Mouse (Mus musculus) R1 (cell line): ENCODE results near the gene Reg3g.
A peak's percentile ranks its signal among the peaks of the same experiment; 100 is the strongest.
"Not testable (repeated sequence)": the region's sequence is repeated elsewhere in the genome, so short reads cannot be mapped to it uniquely, and the experiment has no call there.

ENCODE experiments used
- DNase-seq: peaks from one replicate; pipeline ENCODE4 v3.0.0-alpha.2; 2018; ENCODE audit warnings: low read depth, low spot score

Gene Reg3g

GRCm38 (mm10) chr6:78468772-78469171 lies at the start of gene Reg3g:
TSS of gene Reg3g (minus strand) at chr6:78468872.
- no peak for DNase-seq

- DNase-seq, result peak; percentile 7
Measured at GRCm38 (mm10) chr6:78515777-78516446, 47.2 kb upstream of the Reg3g start.

GRCm38 (mm10) chr6:78512833-78513232 lies 44.2 kb upstream of the Reg3g start:
- DNase-seq, result peak; percentile 69

GRCm38 (mm10) chr6:78510173-78510900 lies 41.7 kb upstream of the Reg3g start:
- DNase-seq, result no peak

GRCm38 (mm10) chr6:78505745-78506144 lies 37.1 kb upstream of the Reg3g start:
- DNase-seq, result peak; percentile 6

- no peak for DNase-seq
Measured at GRCm38 (mm10) chr6:78494633-78495032, 26.0 kb upstream of the Reg3g start.

GRCm38 (mm10) chr6:78469287-78469686 lies 615 bp upstream of the Reg3g start:
- no peak for DNase-seq

GRCm38 (mm10) chr6:78463266-78463665 lies 5.4 kb downstream of the Reg3g start:
- DNase-seq, result no peak

GRCm38 (mm10) chr6:78462360-78462759 lies 6.3 kb downstream of the Reg3g start:
- DNase-seq, result no peak

GRCm38 (mm10) chr6:78460191-78460825 lies 8.4 kb downstream of the Reg3g start:
- no peak for DNase-seq

- no peak for DNase-seq
Measured at GRCm38 (mm10) chr6:78452804-78453203, 15.9 kb downstream of the Reg3g start.

GRCm38 (mm10) chr6:78448409-78448808 lies 20.3 kb downstream of the Reg3g start:
- DNase-seq, result peak; percentile 2

GRCm38 (mm10) chr6:78447202-78447601 lies 21.5 kb downstream of the Reg3g start:
- no peak for DNase-seq

GRCm38 (mm10) chr6:78425497-78425896 lies 43.2 kb downstream of the Reg3g start:
- no peak for DNase-seq

- not testable (repeated sequence) for DNase-seq
Measured at GRCm38 (mm10) chr6:78422411-78422810, 46.3 kb downstream of the Reg3g start, which contains the start of gene Reg1. TSS of gene Reg1 (plus strand) at chr6:78422711.
